Mouse (Mus musculus): ENCODE data around the gene Ptpro.
A peak's percentile ranks its signal among the peaks of the same experiment; 100 is the strongest.

Gene Ptpro

GRCm38 (mm10) chr6:137395075-137395474 lies 143.0 kb downstream of the Ptpro start:
- no peak for DNase-seq

- no peak for DNase-seq
Measured at GRCm38 (mm10) chr6:137396106-137396793, 144.1 kb downstream of the Ptpro start.

DNA sequence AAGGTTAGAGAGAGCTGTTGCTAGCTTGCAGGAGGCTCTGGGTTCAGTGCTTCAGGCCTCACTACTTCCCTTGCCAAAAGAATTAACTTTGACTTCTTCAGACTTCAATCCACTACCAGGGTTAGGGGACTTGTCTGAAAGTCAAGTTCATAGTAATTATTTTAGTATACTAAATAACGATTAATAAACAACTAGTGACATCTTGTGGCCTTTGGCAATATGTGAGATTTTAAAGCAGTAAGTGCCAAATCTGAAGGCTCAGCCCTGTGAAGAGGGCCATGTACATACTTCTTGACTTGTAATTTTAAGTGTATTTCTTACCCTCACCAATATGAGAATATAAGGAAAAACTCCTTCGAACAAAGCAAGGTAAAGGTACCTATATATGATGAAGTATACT lies 145.2 kb downstream of the Ptpro start:
- DNase-seq, result no peak

DNA sequence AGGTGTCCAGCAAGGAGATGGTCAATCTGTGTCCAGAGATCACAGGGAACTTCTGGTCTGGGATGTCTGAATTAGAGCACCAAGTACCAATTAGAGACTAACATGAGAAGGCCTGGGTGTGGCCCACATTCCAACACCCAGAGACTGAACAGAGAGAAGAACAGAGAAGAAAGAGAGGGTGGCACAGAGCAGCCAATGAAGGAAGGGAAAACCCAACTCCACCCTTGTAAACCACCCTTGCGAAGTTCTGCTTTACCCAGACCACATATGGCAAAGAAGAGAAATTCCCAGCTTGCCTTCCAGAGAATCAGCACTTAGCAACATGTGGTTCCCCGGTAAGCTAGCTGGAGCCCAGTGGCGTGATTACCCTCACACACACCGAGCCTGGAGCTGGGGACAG lies 152.1 kb downstream of the Ptpro start:
- no peak for DNase-seq

DNA sequence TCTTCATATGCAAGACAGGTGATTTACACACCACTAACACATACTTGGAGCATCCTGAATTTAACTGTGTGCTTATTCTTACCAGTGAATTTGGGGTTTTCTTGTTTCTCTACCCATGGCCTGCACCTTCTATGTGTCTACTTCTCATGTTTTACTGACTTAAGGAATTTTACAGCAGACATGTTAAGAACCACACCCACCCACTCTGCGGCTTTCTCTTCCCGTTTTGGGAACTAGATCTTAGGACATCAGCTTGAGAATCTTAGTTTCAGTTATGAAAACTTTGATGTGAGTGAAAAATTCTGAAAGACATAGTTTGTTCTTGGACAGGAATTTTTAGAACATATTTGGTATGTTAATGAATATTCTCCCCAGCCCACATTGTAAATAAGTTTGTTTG lies 153.6 kb downstream of the Ptpro start:
- no peak for DNase-seq

DNA sequence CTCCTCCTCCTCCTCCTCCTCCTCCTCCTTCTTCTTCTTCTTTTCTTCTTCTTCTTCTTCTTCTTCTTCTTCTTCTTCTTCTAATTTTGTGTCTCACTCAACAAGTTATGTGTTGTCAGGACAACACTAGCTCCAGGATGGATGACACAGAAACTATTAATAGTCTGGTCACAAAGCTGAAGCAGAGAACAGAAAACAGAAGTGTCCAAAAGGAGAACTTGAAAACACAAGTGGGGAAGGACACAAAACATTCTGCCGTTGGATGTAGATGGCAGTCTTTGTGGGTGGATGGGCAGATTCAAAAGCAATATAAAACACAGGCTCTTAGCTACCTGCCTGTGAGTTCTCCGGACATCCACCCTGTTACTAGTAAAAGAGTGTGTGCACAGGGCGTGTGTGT lies 158.4 kb downstream of the Ptpro start:
- DNase-seq, result no peak

GRCm38 (mm10) chr6:137411901-137412378 lies 159.8 kb downstream of the Ptpro start:
- no peak for DNase-seq

DNA sequence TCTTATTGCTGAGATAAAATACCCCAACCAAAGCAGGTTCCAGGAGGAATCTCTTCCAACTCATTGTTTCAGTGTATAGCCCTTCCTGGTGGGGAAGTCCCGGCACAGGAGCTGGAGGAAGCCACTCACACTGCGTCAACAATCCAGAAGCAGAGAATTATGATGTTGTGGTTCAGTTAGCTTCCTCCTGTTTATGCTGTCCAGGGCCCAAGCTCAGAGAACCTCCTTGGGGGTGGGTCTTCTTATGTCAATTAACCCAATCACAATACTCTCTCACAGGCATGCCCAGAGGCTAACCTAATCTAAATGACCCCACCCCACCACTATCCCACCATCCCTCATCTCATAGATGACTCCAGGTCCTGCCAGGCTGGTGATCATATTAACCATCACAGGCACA lies 160.9 kb downstream of the Ptpro start:
- DNase-seq, result no peak

- DNase-seq, result peak; percentile 28 to 30
Measured at GRCm38 (mm10) chr6:137414531-137415405, 162.6 kb downstream of the Ptpro start.

- no peak for DNase-seq
Measured at GRCm38 (mm10) chr6:137422777-137423176, 170.7 kb downstream of the Ptpro start.

- no peak for DNase-seq
Measured at GRCm38 (mm10) chr6:137423830-137424229, 171.7 kb downstream of the Ptpro start.

- DNase-seq, result no peak
Measured at GRCm38 (mm10) chr6:137425500-137426432, 173.6 kb downstream of the Ptpro start.

DNA sequence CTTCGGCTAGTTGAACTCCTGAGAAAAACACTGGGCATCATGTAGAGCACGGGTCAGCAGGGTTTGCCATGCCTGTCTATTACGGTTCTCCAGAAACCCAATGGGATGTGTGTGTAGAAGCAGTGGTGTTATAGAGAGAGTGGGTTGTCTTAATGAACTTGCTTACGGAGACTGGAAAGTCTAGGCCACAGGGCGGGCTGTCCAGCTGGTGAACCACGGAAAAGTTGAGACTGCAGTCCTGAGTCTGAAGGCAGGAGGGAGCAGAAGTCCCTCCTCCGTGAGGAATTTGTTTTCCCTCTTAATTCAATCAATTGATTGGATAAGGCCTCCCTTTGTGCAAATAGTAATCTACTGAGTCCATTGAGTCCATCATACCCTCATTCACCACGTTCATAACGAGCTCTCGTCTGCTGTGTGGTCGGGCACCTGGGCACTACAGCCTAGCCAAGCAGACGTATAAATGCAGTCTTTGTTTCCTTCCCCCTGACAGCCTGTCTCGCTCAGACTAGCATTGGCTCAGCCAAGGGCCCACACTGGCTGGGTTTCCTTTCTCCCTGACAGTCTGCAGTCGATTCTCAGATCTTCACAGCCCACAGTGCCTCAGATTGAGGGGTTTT lies 181.5 kb downstream of the Ptpro start:
- no peak for DNase-seq

GRCm38 (mm10) chr6:137437486-137437885 lies 185.4 kb downstream of the Ptpro start:
- DNase-seq, result no peak

GRCm38 (mm10) chr6:137437902-137438580 lies 185.9 kb downstream of the Ptpro start:
- no peak for DNase-seq

- DNase-seq, result no peak
Measured at GRCm38 (mm10) chr6:137440559-137441486, 188.7 kb downstream of the Ptpro start.

DNA sequence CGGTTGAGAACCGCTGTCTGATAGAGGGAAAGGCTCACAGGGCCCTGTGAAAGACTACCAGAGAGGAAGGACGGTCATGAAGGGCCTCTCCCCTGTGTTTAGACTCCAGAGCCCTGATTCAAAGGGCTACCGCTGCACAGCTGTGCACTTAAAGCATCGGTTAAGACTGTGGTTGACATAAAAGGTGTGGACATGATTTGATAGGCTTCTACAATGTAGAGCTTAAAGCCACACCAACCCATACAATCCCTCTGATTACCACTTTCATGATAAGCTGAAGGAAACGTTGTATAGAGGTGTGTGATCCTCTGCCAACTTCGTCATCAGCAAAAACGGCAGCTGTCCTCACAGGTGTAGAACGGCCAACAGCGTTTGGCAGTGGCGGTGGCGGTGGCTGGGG lies 191.0 kb downstream of the Ptpro start:
- no peak for DNase-seq

DNA sequence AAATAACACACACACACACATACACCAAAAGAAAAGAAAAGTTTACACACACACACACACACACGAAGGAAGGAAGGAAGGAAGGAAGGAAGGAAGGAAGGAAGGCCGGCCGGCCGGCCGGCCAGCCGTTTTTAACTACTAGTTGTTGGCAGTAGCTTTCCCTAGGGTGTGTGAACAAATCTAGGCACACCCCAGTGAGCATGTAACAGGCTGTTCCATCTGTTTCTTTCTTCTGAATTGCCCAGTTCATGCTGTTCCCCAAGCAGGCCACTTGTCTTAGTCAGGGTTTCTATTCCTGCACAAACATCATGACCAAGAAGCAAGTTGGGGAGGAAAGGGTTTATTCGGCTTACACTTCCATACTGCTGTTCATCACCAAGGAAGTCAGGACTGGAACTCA lies 194.0 kb downstream of the Ptpro start:
- peak in 1 of 2 experiments; percentile 35 for DNase-seq

DNA sequence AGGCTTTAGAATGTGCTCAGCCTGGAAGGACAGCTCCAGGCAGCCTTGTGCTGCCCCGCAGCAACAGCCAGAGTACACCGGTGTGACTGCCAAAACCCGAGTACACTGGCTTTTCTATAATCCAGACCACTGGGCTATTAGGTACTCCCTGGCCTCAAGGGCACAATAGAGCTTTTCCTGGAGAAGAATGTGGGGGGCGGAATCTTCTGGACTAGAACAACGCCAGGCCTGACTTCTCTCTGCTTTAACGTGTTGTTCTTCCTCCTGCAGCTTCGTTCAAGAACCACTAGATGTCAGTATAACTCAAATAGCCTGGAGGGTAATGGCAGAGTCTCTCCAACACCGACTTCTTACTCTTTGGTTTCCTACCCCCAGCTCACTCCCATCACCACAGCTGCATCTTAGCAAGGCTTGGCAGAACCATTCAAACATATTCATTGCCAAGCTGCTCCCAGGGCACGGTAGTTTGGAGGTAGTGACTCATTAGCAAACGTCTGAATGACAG lies 203.5 kb downstream of the Ptpro start:
- peak in 1 of 2 experiments; percentile 52 for DNase-seq

- DNase-seq, result no peak
Measured at GRCm38 (mm10) chr6:137456064-137456463, 203.9 kb downstream of the Ptpro start.

All from cerebellum, postnatal 36 days (tissue).